Mouse (Mus musculus) liver, adult (tissue): Measurements from ENCODE around the gene Aff4.

Experiments
- GATA4 ChIP-seq: IDR thresholded peaks from 2 replicates; pipeline ENCODE4 v1.6.1; 2014; ENCODE audit warnings: mild to moderate bottlenecking, low read length; ENCODE audit not compliant: insufficient replicate concordance

Gene Aff4

DNA sequence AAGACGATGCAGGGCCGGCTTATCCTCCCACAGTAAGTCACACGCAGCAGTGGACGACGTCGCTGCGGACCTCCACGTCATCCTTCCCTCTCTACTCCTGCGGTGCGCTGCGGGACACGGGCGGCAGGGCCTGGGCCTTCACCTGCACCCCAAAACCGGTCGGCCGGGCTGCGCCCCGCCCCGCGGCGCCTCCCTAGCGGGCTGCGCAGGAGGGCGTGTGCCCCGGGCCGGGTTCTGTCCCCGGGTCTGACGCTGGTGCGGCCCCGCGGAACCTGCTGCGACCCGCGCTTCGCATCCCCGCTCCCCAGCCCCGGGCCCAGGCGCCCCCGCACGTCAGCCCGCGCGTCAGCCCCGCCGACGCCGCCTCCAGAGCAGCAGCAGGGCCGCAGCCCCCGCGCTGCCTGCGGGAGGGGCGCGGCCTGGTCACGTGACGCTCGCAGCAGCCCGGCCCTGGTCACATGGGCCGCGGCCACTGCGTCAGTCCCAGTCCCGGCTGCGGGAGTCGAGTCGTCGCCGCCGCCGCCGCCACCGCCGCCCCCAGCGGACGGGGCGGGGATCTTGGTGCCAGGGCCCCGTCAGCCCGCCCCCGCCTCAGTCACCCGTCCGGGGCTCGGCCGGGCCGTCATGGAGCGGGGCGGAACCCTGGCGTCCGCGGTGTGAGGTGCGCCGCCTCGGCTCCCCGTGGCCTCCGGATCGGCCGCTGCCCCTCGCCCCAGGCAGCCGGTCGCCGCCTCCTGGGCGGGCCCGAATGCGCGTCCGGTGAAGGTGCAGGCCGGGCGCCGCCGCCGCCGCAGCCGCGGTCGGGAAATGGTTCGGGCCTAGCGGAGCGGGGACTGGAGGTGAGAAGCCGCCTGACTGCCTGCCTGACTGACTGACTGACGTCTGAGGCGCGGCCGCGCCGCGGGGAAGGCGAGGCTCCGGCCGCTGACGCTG lies at the start of gene Aff4:
Gene Aff4 (plus strand): TSS at position 543 of the 933 bp plus-strand sequence.
- no peak for TF ChIP-seq GATA4

DNA sequence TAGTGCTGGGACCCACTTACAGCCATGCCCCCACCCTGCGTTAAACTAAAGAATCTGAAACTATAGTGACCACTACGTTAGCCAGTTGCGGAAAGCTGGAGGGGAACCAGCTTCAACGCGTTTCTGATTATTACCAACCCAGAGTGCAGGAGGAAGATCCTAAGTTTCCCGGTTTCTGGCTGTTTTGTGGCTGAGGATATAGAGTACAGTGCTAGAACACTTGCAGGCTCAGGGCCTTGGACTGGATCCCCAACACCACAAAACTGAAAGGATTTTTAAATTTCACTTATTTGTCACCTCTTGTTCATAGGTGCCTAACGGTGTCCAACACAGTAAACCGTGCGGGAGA lies 49.5 kb upstream of the Aff4 start:
- no peak for TF ChIP-seq GATA4

DNA sequence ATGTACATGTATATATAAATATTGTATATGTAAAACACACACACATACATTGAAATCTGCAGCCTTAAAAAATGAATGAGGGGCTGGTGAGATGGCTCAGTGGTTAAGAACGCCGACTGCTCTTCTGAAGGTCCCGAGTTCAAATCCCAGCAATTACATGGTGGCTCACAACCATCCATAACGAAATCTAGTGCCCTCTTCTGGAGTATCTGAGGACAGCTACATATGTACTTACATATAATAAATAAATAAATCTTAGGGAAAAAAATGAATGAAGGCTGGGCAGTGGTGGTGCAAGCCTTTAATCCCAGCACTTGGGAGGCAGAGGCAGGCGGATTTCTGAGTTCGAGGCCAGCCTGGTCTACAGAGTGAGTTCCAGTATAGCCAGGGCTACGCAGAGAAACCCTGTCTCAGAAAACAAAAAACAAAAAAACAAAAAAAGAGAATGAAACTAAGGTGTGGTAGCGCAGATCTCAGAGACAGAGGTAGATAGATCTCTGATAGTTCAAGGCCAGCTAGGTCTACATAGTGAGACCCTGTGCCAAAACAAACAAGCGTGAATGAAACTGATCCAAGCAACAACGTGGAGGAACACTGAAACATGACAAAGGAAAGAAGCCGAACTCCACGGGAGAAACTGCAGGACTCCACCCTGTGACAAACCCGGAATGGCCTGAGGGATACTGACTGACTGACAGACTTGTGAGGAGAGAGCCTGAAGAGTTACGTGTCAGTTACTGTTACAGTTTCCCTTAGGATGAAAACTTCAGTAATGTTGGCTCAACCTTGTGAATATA lies 46.4 kb upstream of the Aff4 start:
- no peak for TF ChIP-seq GATA4

DNA sequence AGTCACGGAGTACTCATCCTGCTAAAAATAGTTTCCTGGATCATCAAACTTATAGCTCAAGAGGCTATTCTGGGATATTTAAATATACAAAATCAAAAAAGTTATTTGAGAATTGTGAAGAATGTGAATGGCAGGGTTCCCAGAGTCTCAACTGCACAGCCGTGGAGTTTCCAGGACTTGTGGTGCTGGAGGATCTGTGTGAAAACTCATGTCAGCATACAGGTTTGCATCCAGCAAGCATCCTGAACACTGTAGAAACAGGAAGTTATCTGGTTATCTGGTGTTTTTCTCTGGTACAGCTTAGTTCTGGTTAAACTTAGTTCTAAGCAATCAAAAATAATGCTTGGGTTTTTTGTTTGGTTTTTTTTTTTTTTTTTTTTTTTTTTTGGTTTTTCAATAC lies 43.7 kb upstream of the Aff4 start:
- TF ChIP-seq GATA4, result no peak

DNA sequence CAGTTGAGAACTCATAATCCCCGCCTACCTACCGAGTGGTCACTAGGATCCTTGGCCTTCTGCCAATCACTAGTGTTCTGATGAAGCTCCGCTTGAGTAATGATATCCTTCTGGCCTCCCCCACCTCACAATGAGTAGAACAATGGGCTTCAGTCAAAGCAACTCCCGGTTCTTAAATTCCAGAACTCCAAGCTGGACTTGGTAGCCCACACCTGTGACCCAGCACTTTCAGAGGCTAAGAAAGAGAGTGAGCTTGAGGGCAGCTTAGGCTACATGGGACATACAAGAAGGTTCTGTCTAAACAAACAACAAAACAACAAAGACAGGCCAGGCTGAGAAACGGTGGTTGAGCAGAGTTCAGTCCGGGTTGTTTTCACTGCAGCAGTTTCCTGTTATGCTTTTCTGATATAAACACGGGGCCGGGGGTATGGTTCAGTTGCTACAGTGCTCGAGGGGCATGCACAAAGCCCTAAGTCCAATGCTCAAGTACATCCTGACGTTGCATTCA lies 43.0 kb upstream of the Aff4 start:
- TF ChIP-seq GATA4, result no peak

DNA sequence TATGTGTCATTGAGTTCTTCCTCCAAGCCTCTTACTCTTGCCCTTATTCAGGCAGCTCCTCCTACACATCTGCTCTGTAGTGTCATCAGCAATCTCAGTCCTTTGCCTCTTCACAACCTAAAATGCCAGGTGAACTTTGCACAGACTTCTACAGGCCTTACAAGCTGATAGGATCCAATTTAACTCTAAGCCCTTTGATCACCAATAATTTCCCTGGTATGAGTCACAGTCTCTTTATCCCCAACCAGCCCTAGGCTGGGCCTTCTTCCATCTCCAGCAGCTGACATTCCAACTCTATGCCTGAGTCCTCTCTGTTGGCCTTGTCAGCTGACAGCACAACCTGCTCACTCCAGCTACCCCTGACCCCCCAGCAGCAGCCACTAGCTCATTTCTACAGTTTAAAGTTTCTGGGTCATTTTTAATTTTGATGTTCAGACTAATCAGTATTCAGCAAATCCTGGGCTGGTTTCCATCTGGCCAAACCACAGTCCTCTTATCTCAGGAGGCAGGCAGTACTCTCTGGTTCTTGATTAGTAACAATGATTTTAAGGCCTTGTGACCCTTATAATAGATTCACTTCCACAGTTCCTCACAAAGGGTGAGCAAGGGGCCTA lies 42.3 kb upstream of the Aff4 start:
- peak; percentile 67; the same call in 1 of the 2 replicates for TF ChIP-seq GATA4

DNA sequence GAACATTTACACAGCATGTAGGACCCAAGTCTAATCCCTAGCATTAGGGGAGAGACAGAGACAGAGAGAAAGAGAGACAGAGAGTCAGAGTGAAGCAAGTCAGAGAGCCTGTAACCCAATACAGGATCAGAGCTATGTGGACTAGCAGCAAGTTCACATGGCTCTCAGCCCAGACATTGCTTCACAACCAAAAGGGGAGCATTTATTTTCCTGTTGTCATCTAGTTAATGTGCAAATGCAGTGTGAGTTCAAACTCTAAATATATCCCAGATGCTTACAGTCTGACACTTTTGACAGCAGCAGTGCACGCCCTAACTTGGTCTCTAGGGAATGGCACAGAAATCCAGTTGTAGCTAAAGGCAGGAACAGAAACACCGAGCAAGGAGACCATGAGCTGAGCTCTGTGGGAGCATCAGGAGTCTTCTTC lies 41.7 kb upstream of the Aff4 start:
- no peak for TF ChIP-seq GATA4

DNA sequence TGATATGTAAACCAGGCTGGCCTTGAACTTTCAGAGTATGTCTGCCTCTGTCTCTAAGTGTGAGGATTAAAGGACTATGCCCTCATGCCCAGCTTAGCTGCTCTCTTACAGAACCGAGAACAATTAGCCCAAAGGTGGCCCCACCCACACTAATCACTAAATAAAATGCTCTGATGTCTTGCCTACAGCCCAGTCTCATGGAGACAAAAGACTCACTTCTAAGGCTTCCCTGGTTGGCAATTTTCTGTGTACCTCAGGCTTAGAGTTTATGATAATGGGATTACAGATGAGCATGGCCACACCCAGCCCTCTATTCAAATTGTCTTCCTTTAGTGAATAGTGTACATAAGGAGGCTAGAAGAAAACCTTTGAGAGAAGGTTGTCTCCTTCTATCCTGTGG lies 39.2 kb upstream of the Aff4 start:
- TF ChIP-seq GATA4, result no peak

DNA sequence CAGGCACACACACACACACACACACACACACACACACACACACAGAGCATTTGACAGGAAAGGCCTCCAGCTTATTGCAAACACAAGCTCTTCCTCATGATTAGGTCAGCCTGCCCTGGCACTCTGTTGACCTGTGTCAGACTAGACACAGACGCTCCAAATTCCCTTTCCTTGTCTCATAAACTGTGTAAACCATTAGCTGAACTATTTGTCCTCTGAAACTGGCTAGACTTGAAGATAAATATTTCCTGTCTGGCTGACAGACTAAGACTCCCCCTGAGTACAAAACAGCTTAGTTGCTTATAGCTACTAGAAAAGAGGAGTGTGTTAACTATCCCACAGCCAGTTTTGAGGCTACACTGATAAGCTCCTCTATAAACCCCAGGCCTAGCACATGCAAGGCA lies 35.9 kb upstream of the Aff4 start:
- TF ChIP-seq GATA4, result peak; percentile 46; the same call in 1 of the 2 replicates

DNA sequence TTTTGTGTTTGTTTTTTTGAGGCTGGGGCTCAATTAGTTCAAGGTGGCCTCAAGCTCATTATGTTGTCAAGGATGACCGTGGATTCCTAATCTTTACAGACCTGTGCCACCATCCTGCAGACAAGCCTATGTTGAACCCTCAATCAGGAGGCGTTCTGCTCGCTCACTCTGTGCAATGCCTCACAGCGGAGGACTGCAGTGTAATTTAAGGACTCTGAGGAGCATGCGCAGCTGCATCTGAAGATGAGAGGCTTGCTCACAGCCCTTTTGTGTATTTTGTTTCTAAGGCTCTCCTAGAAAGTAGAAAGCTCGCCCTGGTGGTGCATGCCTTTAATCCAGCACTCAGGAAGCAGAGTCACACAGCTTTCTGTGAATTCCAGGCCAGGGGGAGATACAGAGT lies 33.6 kb upstream of the Aff4 start:
- no peak for TF ChIP-seq GATA4

DNA sequence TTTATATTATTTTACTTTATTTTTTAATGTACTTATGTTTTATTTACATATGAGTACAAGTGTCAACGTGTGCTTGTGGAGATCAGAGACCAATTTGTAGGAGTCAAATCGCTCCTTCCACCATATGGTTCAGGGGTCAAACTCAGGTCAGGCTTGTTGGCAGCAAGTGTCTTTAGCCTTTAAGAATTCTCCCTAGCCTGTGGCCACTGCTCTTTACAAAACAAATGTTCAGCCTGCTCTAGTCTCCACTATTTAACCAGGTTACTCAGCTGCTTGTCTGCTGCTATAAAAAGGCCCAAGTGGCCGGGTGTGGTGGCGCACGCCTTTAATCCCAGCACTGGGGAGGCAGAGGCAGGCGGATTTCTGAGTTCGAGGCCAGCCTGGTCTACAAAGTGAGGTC lies 32.6 kb upstream of the Aff4 start:
- TF ChIP-seq GATA4, result no peak

DNA sequence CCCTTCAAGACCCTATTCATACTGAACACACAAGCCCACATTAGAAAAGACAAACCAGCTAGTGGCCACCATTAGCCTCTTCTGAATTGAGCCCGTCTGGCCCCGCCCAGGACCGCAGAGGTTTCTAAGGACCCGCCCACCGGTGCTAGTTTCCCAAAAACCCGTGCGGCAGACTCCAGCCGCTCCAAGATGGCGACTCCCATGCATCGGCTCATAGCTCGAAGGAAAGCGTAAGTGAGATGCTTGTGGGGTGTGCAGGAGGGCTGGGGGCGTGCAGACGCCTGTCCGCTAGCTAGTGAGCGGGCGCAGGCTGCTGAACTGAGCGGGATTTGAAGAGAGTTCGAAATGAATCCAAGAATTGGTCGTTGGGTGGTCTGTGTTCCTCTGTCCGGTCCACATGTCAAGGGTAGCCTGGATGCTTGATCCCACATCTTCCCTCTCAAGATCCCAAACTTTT lies 26.1 kb upstream of the Aff4 start, which contains the start of gene Zcchc10:
Gene Zcchc10 (plus strand): TSS at position 168 of the 457 bp plus-strand sequence.
- no peak for TF ChIP-seq GATA4

DNA sequence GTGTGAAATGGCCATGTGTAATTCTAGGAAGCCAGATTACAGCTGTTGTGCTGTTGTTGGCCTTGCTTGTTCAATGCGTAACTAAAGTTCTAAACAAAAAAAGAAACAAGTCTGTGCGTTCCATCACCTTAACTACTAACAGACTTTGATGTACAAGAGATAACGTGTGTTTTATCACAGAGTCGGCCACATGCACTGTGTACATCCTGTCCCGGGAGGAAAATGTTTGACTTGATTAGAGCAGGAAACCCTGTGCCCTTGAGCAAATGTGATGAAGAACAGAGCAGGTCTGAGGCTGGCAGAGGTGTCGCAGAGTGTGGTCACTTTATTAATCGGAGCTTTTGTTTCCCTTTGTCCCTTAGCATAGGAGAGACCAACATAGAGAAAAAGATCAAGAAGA lies 20.3 kb upstream of the Aff4 start:
- TF ChIP-seq GATA4, result no peak

DNA sequence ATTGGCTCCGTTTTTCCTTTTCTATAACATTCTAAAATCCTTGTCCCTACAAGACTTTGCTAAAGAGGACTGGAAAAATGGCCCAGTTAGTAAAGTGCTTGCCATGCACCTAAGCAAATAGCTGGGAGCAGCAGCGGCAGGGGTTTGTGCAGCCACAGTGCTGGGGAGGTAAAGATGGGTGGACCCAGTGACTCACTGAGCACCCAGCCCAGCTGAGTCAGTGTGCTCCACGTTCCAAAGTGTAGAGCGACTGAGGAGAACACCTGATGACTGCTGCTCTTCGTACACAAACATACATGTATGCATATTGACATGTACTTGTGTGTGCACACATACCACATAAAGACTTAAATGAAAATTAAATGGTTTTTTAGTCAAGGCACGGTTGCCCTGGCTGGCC lies 19.5 kb upstream of the Aff4 start:
- TF ChIP-seq GATA4, result no peak

DNA sequence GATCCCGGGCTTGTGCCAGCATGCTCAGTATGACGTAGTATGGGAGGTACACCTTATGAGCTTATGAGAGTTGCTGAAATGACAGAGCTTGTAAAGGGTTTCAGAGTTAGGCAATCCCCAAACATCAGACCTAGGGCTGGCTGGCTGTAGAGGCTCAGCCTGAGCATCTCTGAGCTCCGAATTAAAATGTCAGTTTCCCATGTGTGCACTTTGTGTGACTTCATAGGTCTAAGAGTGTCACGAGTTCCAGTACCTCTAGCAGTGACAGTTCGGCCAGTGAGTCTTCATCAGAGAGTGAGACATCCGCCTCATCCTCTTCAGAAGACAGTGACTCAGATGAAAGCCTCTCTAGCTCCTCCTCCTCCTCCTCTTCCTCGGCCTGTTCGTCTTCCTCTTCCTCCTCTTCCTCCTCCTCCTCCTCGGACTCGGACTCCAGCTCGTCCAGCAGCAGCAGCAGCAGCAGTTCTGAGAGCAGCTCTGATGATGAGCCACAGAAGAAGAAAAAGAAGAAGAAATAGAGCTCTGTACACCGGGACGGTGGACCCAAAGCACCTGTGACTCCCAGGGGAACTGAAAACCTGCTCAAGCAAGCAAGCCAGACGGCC lies 18.5 kb upstream of the Aff4 start:
- TF ChIP-seq GATA4, result no peak
